Mouse (Mus musculus) intestine, embryonic 15.5 days (tissue): ENCODE data around the gene Sh3pxd2b. TPM values are rescaled to one million over a fixed set of nuclear protein-coding genes. Genes with fewer than 3 reads are reported as not detected.
A peak's percentile ranks its signal among the peaks of the same experiment; 100 is the strongest.

ENCODE experiments used
- ATAC-seq: fragments of 200-750 bp; cut with Nextera tagmentation; 2 replicates; pipeline ENCODE4 v1.8.0; 2017; ENCODE audit warnings: moderate TSS enrichment, moderate library complexity
- H3K27ac ChIP-seq: fragments of 300-500 bp; sonication (generic); 2 replicates; pipeline ENCODE4 v1.5.1; 2015; ENCODE audit warnings: mild to moderate bottlenecking, inconsistent platforms
- H3K27me3 ChIP-seq: fragments of 300-500 bp; sonication (generic); replicated peaks from 2 replicates; pipeline ENCODE4 v1.6.1; 2015; ENCODE audit warnings: inconsistent platforms
- H3K36me3 ChIP-seq: fragments of 300-500 bp; sonication (generic); 2 replicates; pipeline ENCODE4 v1.6.1; 2015; ENCODE audit warnings: inconsistent platforms
- H3K4me1 ChIP-seq: fragments of 300-500 bp; sonication (generic); replicated peaks from 2 replicates; pipeline ENCODE4 v1.6.1; 2015; ENCODE audit warnings: inconsistent platforms
- H3K4me2 ChIP-seq: fragments of 300-500 bp; sonication (generic); replicated peaks from 2 replicates; pipeline ENCODE4 v1.6.1; 2015; ENCODE audit warnings: mild to moderate bottlenecking, inconsistent platforms
- H3K4me3 ChIP-seq: fragments of 300-500 bp; sonication (generic); replicated peaks from 2 replicates; pipeline ENCODE4 v1.5.1; 2015; ENCODE audit warnings: inconsistent platforms
- H3K9ac ChIP-seq: fragments of 300-500 bp; sonication (generic); 2 replicates; pipeline ENCODE4 v1.6.1; 2015; ENCODE audit warnings: inconsistent platforms
- H3K9me3 ChIP-seq: fragments of 300-500 bp; sonication (generic); 2 replicates; pipeline ENCODE4 v1.6.1; 2016; ENCODE audit warnings: inconsistent platforms
- WGBS: fragments of 180-500 bp; shearing (Covaris S2); methylation state at CpG from one replicate; pipeline ENCODE4 v1.1.7; 2015; 5-methylcytosine and 5-hydroxymethylcytosine counted together
- polyA plus RNA-seq: library from polyadenylated mRNA; unstranded; fragments of >200 nt; fragmentation: Nextera tagmentation; extraction: Ambion mirVana; gene quantifications from 2 replicates; pipeline ENCODE4 v1.2.1, GENCODE M21; 2015

Gene Sh3pxd2b
- polyA plus RNA-seq, 1 experiment from 2014 or later: 12.9 TPM

DNA sequence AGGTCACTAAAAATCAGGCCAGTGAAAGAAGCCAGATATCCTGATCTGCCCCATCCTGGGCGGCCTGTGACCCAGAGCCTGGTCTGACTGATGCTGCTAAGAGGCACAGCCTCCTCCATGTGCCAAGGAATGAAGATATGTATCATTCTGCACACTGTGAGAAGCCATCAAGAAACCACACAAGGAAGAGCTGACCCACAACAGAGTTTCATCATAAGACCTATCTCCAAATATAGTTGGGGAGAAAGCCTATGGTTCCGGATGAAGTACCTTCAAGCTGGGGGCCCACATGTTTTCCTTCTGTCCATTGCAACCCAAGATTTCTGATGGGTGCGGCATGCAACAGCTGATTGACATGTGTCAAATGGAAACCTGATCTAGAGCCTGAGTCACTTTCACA is 31.6 kb upstream of the Sh3pxd2b start:
- H3K9ac ChIP-seq: no peak overlapping the region
- no peak overlapping the region for H3K27ac ChIP-seq
- H3K4me3 ChIP-seq: no peak overlapping the region
- H3K9me3 ChIP-seq: no peaks in the 10 kb centered on the region
- ATAC-seq: no peak
- no peaks in the 10 kb centered on the region for H3K36me3 ChIP-seq
- H3K4me2 ChIP-seq: no peak overlapping the region
- 81% methylated on average over 3 of the region's 3 CpGs for WGBS
- H3K4me1 ChIP-seq: no peaks in the 10 kb centered on the region
- no peaks in the 10 kb centered on the region for H3K27me3 ChIP-seq

DNA sequence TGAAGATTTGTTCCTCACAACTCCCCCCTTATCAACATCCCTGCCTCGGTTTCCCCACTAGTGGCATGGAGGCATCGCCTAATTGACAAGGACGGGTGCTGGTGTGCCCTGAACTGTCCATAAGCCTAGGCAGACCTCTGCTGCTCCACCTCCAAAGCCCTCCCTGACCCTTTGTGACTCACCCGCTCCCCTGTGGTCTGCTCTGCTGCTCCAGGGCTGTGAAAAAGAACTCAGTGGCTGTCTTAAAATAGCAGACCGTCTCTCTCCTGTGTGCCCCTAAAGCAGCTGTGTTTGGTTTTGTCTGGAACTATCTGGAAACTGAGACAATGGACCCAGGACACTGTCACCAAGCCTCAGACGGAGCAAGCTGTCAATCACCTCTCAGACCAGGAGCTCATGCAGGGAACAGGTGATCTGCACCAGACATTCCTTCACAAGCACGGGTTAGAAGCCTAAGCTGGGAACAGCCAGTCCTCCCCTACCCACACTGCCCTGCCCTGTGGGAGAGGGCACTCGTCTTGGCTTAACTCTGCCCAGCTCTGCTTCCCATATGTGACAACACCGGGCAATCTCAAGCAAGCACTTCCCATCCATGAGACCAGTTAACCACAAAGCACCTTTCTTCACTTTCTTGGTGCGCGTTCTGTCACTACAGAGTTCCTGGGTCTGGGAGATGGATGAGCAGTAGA is 27.0 kb upstream of the Sh3pxd2b start:
- no peaks in the 10 kb centered on the region for H3K4me1 ChIP-seq
- no peak for ATAC-seq
- H3K4me2 ChIP-seq: no peak overlapping the region
- no peaks in the 10 kb centered on the region for H3K27me3 ChIP-seq
- WGBS: 68% methylated on average over 11 of the region's 11 CpGs
- no peak overlapping the region for H3K4me3 ChIP-seq
- no peak overlapping the region for H3K9ac ChIP-seq
- no peaks in the 10 kb centered on the region for H3K36me3 ChIP-seq
- no peak overlapping the region for H3K27ac ChIP-seq
- no peaks in the 10 kb centered on the region for H3K9me3 ChIP-seq

DNA sequence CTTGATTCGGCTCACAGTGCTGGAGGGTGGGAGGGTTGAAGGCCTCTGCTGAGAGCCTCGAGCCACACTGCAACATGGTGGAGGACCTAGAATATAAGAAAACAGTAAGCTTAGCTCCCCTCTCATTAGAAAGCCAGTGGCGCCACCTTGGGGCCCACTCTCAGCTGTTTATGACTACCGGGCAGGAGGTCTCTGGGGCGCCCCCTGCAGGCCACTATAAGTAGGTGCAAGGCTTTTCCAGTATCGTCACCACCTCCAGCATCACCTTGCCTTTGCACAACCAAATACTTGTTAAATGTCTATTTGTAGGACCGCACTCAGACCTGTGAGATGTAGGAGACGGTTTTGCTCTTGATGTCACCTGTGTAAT is 26.4 kb upstream of the Sh3pxd2b start:
- Histone ChIP-seq H3K36me3 (no peaks in the 10 kb centered on the region), H3K27ac (no peak overlapping the region), H3K9ac (no peak overlapping the region), H3K4me1 (no peaks in the 10 kb centered on the region), H3K4me2 (no peak overlapping the region), H3K4me3 (no peak overlapping the region), H3K27me3 (no peaks in the 10 kb centered on the region), H3K9me3 (no peaks in the 10 kb centered on the region)
- 39% methylated on average over 8 of the region's 8 CpGs for WGBS
- peak; percentile 23; the same call in 1 of the 2 replicates for ATAC-seq

DNA sequence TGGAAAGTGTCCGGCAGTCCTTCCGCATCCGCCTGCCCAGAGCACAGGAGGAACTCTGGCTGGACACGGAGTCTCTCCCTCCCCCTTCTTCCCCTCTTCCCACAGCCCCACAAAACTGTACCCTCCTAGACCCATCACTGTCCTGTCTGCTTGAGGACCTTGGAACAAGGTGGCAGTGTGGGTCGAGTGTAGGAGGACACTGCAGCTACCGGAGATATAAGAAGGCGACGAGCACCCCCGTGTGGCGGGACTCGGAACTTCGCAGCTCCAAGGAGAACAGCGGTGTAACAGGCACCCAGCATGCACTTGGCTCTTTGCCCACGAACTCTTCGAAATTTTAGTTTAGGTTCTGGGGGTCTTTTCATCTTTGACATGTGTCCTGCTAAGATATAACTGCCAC is 23.0 kb upstream of the Sh3pxd2b start:
- 12% methylated on average over 15 of the region's 15 CpGs for WGBS
- Histone ChIP-seq H3K36me3 (no peaks in the 10 kb centered on the region), H3K9ac (no peak overlapping the region), H3K4me3 (peak overlapping the region; percentile 20; the same call in 1 of the 2 replicates), H3K9me3 (no peaks in the 10 kb centered on the region), H3K27me3 (no peaks in the 10 kb centered on the region), H3K4me2 (peak overlapping the region; percentile 55), H3K27ac (no peak overlapping the region), H3K4me1 (no peaks in the 10 kb centered on the region)
- peak; percentile 90 for ATAC-seq

DNA sequence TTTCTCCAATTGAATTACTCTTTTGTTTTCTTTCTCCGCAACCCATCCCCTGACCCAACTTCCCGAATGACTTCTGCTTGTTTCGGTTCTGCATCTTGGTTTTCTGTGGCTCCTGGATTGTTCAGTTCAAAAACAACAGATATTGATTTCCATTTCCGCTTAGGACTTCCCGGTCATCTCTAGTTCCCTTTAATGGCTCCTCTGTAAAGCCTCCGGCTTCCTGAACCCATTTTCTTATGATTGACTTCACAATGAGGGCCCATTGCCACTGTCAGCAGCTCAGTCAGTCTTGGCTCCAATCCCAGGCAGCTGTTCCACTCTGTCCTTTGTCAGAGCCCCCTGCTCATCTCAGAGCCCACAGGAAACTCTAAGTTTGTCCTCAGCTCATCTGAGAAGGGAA is 16.5 kb upstream of the Sh3pxd2b start:
- H3K27ac ChIP-seq: 0 out of 2 replicates have a peak overlapping the region, but pooled peaks have one; percentile 13
- WGBS: 60% methylated on average over 6 of the region's 6 CpGs
- 0 out of 2 replicates have a peak, but pooled peaks have one; percentile 55 for ATAC-seq

DNA sequence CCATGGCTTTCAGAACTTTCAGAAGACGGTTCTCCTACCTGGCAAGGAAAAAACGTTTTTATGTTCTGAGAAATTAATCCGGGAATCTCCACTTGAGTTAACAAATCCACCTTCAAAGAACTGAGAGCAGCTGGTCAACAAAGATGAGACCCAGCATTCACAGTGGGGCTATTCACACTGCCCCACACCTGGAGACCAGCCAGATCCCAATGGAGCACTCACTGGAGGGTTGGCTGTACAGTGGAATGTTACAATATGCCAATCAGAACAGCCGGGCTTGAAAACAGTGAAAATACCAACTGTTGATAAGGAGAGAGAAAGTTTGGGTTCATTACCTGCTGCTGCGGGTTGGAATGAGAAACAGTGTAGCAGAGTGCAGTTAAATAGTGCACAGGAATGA is 15.8 kb upstream of the Sh3pxd2b start:
- H3K4me2 ChIP-seq: no peak overlapping the region
- H3K4me1 ChIP-seq: 0 out of 2 replicates have a peak, but pooled peaks cover 9% of the 10 kb centered on the region
- H3K27ac ChIP-seq: no peak overlapping the region
- H3K27me3 ChIP-seq: no peaks in the 10 kb centered on the region
- no peaks in the 10 kb centered on the region for H3K9me3 ChIP-seq
- WGBS: 52% methylated on average over 5 of the region's 5 CpGs
- ATAC-seq: no peak
- H3K9ac ChIP-seq: no peak overlapping the region
- H3K4me3 ChIP-seq: no peak overlapping the region
- H3K36me3 ChIP-seq: no peaks in the 10 kb centered on the region

More for the DNA sequence above, 16.5 kb upstream of the Sh3pxd2b start:
- H3K9me3 ChIP-seq: no peaks in the 10 kb centered on the region
- H3K4me2 ChIP-seq: no peak overlapping the region
- no peak overlapping the region for H3K9ac ChIP-seq
- no peaks in the 10 kb centered on the region for H3K36me3 ChIP-seq
- 0 out of 2 replicates have a peak, but pooled peaks cover 9% of the 10 kb centered on the region for H3K4me1 ChIP-seq
- no peaks in the 10 kb centered on the region for H3K27me3 ChIP-seq
- H3K4me3 ChIP-seq: no peak overlapping the region

DNA sequence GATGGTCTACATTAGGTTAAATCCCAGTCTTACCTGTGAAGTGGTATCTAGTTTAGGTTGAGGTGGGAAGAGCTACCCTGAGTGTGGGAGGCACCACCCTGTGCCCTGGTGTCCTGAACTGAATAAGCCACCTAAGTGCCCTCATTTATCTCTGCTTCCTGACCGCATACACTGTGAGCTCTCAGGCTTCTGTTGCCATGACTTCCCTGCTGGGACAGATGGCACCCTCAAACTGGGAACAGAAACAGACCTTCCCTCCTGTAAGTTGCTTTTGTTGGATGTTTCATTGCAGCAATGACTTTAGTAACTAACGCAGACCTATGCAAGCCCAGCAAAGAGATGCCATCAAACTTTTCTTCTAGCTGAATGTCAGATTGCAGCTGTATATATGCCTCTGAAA is 14.4 kb upstream of the Sh3pxd2b start:
- Histone ChIP-seq H3K36me3 (no peaks in the 10 kb centered on the region), H3K9ac (no peak overlapping the region), H3K27ac (no peak overlapping the region), H3K4me1 (0 out of 2 replicates have a peak, but pooled peaks cover 9% of the 10 kb centered on the region), H3K27me3 (no peaks in the 10 kb centered on the region), H3K4me3 (no peak overlapping the region), H3K4me2 (no peak overlapping the region), H3K9me3 (no peaks in the 10 kb centered on the region)
- ATAC-seq: no peak
- 64% methylated on average over 2 of the region's 2 CpGs for WGBS

DNA sequence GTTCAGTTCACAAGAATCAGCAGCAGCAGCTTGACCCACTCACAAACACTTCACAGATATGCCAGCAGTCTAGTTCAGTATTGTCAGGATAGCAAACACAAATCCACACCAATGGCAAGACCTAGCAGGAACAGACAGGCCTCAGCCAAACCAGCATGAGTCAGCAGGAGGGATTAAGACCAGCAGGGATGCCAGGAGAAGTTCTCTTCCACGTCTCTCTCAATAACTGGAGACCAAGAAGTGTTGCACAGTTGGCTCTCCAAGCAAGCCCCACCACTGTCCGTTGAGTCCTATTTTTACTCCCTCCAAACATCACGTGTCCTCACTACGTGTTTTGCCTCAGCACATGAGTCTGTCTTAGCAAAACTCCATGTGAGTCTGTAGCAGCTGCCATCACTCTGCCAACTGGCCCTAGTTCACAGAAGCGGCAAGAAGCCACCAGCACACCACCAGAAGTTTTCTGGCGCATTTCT is 11.1 kb upstream of the Sh3pxd2b start:
- Histone ChIP-seq H3K4me1 (peaks cover 6% of the 10 kb centered on the region; the same call in 1 of the 2 replicates), H3K27ac (no peak overlapping the region), H3K36me3 (no peaks in the 10 kb centered on the region), H3K9me3 (no peaks in the 10 kb centered on the region), H3K27me3 (no peaks in the 10 kb centered on the region), H3K4me3 (no peak overlapping the region), H3K4me2 (no peak overlapping the region), H3K9ac (no peak overlapping the region)
- ATAC-seq: no peak
- WGBS: 92% methylated on average over 6 of the region's 6 CpGs

DNA sequence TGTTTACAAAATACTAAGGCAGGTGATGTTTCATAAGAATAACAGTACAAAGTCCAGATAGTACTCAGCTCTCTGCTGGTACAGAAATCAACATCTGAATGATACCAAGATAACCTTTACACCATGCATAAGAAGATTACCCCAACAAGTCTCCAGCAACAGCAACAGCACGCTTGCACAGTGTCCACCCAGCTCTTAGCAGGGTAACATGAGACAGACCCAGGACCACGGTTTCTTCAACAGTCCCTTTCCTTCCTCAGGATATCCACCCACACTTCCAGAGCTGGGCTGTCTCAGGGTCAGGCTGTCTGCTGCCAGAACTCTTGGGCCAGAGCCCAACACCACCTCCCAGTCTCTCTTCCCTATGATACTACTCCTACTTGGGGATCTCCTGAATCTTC is 8.5 kb upstream of the Sh3pxd2b start:
- no peaks in the 10 kb centered on the region for H3K36me3 ChIP-seq
- H3K4me1 ChIP-seq: peaks cover 8% of the 10 kb centered on the region; the same call in 1 of the 2 replicates
- H3K27ac ChIP-seq: no peak overlapping the region
- H3K27me3 ChIP-seq: no peaks in the 10 kb centered on the region
- peak; percentile 57 for ATAC-seq
- H3K9me3 ChIP-seq: no peaks in the 10 kb centered on the region
- no peak overlapping the region for H3K4me2 ChIP-seq
- no peak overlapping the region for H3K4me3 ChIP-seq
- 36% methylated on average over 2 of the region's 2 CpGs for WGBS
- no peak overlapping the region for H3K9ac ChIP-seq

DNA sequence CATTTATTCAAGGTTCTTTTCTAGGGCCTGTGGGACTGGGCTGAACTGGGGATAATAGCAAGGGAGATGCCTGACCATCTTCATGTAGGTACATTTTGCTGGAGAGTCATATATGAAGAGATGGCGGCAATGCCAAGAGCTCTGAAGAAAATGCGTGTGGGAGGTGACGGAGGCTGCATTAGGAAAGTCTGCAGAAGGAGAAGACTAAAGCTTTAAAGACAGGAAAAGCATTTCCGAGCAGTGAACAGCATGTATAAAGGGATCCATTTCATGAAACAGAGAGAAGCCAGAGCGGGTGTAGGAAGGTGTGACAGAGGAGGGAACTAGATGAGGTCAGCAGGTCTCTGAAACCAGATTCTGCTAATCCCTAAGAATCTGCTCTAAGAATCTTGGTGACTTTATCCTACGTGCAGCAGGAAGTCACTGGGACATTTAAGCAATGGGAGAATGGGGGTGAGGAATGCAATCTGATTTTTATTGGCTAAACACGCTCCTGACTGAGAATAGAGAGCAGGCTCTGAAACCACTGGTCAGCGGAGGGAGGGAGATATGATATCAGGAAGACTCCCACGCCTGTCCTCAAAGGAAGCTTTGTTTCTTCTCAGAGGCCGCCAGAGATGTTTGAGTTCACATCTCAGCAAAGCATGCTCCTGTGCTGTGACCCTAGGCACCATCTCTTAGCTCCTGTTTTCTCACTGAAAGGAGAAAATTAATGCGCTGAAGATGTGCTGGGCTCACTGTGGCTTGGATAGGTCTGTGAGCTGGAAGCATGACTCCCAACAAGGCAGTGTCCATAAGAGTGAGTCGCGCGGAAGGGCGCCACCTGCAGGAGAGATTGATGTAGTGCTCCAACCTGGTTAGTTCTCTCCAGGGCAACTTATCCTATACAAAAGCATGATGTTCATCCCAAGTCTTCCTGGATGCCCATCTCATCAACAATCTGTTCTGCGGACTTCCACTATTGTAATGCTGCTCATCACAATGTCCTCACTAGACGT is 6.8 kb upstream of the Sh3pxd2b start:
- H3K9ac ChIP-seq: no peak overlapping the region
- no peaks in the 10 kb centered on the region for H3K9me3 ChIP-seq
- peaks cover 10% of the 10 kb centered on the region; the same call in 1 of the 2 replicates for H3K4me1 ChIP-seq
- ATAC-seq: peak; percentile 46
- no peak overlapping the region for H3K27ac ChIP-seq
- no peak overlapping the region for H3K4me3 ChIP-seq
- H3K27me3 ChIP-seq: no peaks in the 10 kb centered on the region
- no peaks in the 10 kb centered on the region for H3K36me3 ChIP-seq
- H3K4me2 ChIP-seq: peak overlapping the region; percentile 21; the same call in 1 of the 2 replicates
- WGBS: 31% methylated on average over 17 of the region's 17 CpGs

DNA sequence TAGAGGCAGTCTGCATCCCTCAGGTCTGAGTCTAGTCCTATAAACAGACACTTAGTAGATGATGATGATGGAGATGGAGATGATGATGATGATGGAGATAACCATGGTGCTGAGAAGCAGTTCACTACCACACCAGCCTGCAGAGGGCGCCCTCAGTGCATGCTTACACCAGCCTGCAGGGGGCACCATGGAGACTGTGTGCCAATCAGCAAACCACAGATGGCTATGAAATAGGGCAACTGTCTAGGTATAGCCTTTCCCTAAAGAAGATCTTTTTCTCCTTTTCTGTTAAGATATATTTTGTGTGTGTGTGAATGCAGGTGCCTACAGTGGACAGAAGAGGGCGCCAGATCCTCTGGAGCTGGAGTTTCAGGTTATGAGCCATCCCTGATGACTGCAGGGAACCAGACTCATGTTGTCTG is 4.8 kb upstream of the Sh3pxd2b start:
- no peak for ATAC-seq
- Histone ChIP-seq H3K4me1 (peaks cover 24% of the 10 kb centered on the region), H3K9ac (no peak overlapping the region), H3K27ac (no peak overlapping the region), H3K4me2 (no peak overlapping the region), H3K36me3 (no peaks in the 10 kb centered on the region), H3K27me3 (no peaks in the 10 kb centered on the region), H3K9me3 (no peaks in the 10 kb centered on the region), H3K4me3 (no peak overlapping the region)
- WGBS: 13% methylated on average over 2 of the region's 2 CpGs

DNA sequence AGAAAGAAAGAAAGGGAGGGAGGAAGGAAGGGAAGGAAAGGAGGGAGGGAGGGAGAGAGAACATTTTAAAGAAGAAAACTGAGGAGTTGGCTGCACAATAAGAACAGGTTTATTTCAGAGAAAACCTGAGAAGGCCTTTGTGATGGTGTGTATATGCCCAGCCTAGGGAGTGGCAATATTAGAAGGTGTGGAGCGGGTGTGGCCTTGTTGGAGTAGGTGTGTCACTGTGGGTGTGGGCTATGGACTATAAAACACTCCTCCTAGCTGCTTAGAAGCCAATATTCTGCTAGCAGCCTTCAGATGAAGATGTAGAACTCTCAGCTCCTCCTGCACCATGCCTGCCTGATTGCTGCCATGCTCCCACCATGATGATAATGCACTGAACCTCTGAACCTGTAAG is 4.3 kb upstream of the Sh3pxd2b start:
- no peaks in the 10 kb centered on the region for H3K36me3 ChIP-seq
- no peak overlapping the region for H3K9ac ChIP-seq
- no peaks in the 10 kb centered on the region for H3K27me3 ChIP-seq
- H3K9me3 ChIP-seq: no peaks in the 10 kb centered on the region
- no peak for ATAC-seq
- 85% methylated on average over 1 of the region's 1 CpGs for WGBS
- no peak overlapping the region for H3K4me3 ChIP-seq
- H3K27ac ChIP-seq: no peak overlapping the region
- H3K4me1 ChIP-seq: peaks cover 24% of the 10 kb centered on the region
- no peak overlapping the region for H3K4me2 ChIP-seq
